Mouse (Mus musculus) kidney, adult 18-20 months (tissue): ENCODE results near the gene Cadps2.

Source experiments
- DNase-seq: peaks from one replicate; pipeline ENCODE4 v3.0.0; 2021

Gene Cadps2

DNA sequence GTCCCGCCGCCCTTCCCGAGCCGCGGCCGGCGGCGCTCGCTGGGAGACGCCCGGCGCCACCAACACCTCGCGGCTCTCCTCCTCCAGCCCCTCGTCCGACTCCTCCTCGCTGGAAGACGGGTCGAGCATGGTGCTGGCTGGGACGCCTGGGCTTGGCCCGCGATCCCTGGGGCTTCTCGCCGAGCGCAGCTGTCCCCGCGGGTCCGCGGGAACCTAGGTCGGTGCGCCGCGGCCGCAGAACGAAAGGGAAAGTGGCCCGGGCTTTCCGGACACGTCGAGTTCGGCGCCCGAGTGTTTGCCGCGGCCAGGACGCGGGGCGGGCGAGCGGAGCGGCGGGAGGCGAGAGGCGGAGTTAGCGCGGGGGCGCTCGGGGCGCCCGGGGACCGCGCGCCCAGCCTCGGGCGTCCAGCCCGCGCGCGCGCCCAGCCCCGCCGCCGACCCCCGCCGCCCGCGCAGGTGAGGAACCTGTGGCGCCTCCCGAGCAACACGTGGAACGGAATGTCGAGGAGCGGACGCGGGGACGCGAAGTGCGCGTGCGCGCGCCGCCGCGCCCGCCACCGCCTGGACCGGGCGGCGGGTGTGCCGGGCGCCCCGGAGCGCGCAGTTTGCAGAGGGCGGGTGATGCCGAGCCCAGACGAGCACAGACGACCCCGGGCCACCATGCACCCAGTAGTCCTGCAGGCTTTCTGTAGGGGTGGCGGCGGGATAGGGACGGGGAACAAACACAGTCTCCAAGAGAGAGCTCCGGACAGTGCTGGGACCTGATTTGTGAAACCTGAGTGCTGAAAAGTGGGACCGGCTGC, at the start of gene Cadps2:
Gene Cadps2, minus strand, starts transcription at position 413 of the 803 bp plus-strand sequence.
- DNase-seq = peak; percentile 76

DNA sequence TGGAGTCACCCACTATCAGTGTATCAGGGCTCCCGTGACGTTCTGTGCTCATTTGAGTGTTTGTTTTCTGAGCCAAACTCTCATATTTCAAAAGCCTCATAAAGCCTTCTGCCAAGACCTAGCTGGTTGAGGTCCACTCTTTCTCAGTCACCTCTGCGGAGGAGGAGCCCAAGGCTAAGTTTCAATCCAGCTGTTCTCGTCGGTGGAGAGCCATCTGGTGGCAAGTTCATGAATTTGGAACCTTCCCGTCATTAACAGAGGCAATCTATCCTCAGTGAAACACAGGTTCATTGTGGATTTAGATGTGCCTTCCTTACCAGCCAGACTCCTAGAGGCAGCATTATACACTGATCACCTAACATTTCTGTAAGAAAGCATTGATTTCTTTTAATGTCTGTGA, 47.2 kb upstream of the Cadps2 start:
- peak; percentile 56 for DNase-seq

DNA sequence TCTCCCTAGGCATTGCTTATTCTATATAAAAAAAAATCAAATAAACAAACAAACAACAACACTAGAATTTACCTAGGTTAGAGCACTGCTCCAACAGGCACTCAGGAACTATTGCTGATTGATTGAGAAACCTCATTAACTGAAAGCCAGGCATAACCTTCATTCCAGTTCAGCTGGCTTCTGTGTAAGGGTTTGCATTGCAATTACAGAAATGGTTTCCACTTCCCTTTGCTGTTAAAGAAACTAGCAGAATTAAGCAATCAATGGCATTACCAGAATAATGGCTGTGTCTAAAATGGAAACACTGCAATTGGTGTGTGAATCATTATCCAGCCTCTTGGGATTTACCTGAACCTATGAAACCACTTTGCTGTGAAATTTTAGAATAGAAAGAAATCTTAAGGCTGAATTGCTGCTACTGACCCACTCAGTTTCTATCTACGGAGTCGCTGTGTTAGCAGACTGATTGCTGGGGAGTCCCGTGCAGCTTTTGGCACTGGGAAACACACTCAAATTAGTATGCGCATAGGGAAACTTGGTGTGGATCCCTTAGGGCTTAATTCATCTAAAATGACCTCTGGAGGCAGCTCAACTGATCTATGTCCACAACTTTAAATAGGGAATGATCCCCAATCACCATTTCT, 37.7 kb upstream of the Cadps2 start:
- no peak for DNase-seq

DNA sequence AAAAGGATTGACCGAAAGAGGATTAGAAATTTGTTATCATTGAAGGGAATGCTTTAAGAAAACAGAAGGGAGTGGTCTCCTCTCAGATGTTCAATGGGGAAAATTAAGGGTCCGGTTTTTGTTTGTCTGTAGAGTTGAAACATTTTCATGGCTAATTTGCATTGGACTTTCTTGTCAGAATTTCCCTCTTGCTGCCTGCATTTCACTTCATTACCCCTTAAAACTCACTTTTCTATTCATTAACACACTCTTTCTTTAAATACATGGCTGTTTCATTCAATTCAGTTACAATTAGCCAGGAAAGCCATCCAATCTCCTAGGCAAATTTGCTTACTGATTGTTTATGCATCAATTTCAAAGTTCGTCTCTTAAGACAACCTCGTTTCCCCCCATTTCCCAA, 37.1 kb upstream of the Cadps2 start:
- no peak for DNase-seq

DNA sequence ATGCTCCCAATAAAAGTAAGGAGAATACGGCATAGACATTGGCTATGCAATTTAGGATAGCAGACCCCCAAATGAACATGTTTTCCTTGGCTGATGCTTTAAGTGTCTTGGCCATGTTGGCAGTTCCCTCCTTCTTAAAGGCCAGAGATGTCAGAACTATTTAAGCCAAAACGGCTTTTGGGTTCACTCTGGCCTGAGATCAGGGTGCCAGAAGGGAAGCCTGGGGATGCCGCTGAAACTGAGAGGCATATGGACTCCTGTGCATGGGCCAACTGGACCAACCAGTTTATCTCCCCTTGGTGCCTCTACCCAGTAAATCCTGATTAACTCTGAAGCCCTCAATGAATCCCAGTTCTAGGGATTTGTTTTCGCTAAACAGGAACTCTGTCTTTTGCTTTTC, 34.6 kb upstream of the Cadps2 start:
- DNase-seq = no peak

DNA sequence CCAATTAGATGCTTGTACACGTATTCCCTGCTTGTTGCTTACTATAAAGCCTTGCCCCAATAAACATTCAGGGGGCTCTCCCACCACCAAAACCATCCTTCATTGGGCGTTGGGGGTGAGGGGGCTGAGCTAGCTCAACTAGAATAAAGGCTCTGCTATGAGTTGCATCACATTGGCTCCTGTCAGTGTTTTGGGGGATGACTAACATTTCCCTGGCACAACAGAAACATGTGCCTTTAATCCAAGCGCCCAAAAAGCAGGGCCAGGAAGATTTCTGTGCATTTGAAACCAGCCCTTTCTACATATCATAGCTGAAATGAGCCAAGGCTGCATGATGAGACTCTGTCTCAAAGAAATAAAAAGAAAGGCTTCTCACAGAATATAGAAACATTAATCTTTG, 34.0 kb upstream of the Cadps2 start:
- no peak for DNase-seq

DNA sequence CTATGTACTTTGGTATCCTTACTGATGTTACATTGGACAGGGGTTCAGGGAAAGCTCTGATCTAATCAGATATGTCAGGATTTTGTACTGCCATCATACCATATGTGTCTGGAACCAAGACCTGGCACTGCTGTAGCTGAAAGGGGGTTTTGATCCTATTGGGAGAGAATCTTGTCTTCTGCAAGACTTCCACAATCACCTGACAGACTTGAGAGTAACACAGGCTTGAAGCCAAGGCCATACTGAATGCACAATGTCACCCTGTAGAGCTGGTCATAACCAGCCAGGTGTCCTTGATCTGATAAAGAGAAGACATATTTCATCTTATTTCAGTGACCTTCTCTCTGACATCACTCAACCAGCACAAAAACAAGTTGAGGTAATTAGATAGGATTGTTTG, 30.8 kb upstream of the Cadps2 start:
- DNase-seq = no peak

DNA sequence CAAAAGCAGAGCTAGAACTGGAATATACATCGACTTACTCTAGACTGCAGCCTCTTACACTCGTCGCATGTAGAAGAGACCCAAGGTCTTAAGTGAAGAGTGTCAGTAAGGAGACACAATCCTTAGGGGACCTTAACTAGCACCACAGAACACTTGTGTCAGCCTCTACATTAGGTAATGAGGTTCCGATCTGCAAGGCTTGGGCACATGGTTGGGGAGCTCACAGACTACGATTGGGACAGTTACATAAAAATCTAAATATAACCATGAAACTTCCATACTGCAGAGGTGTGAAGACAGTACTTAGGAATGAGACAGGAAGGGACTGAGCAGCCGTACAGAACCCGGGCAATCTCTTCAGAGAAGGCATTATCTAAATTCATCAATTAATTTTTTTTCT, 27.1 kb upstream of the Cadps2 start:
- DNase-seq = no peak

DNA sequence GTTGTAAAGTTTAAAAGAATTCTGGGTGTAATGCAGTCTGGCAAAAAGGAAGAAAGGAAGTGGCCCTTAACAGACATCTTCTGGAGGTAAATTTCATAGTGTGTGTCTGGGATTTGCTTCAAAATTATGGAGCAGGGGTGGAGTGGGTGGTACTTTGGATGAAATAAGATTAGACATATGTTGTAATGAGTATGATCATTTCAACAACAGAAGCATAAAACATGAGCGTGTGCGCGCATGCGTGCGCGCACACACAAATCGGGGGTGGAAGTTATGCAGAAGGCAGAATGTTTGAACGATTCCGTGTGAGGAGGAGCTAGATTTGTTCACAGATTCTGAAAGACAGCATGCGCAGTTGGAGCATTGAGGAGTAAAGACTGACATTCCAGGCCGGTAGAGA, 14.2 kb upstream of the Cadps2 start:
- DNase-seq = no peak

DNA sequence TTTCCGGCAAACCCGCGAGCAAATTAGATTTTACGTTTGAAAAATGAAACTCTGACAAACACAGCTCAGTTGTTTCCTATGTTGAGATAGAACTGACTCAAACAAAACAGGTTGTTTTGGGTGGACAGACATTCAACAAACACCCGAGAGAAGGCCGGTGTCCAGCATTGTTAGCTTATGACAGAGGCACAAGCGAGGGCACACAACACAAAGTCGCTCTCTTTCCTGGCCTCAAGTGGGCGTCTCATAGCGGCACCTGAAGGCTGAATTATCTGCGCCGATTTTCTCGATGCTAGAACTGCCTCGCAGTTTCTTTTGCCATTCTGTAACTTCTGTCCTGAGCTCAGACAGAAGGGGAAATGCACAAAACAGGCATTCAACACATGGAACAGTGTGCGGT, 780 bp upstream of the Cadps2 start:
- peak; percentile 30 for DNase-seq

DNA sequence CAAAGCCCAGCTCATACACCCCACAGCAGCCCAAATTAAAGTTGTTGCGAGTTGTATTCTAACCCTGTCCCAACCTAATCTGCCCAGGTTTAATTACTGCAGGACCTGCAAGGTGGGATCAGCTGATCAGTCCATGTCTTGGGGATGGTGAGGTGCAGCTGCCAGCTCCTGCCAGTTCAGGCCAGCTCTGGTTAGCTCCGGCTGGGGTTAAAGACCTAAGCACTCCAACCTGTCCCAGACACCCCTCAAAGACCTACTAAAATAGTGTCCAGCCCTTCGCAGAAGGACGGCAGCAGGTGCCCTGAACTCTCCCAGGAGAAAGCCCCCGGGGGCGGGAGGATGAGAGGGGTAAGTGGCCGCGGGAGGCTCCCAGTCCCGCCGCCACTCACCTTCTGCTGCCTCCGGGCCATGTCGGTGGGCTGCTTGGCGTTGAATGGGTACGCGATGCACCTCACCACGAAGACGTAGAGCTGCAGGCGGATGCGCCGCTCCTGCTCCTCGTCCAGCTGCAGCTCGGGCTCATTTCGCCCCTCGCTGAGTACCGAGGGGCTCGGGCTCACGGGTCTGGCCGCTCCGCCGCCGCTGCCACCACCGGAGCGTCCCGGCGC, 716 bp downstream of the Cadps2 start:
- DNase-seq = peak; percentile 66

DNA sequence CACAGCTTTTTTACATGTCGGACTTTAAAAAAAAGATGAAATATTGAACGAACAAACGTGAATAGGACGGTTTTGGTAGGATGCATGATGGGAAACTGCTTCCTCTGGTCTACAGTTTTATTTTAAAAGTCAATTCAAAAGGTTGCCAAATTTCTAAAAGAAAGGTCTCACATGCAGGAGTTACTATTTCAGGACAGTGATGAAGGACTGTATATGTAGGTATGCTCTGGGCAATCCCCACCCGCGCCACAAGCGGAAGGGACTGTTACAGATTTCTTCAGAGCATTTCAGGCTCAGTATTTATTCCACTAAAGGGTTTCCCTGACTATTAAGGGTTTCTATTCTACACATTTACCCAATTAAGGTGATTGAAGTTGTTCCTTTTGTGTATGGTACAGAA, 1.6 kb downstream of the Cadps2 start:
- no peak for DNase-seq

GRCm38 (mm10) chr6:23837127-23837526, 2.1 kb downstream of the Cadps2 start:
- DNase-seq = no peak

GRCm38 (mm10) chr6:23836694-23837093, 2.5 kb downstream of the Cadps2 start:
- no peak for DNase-seq

DNA sequence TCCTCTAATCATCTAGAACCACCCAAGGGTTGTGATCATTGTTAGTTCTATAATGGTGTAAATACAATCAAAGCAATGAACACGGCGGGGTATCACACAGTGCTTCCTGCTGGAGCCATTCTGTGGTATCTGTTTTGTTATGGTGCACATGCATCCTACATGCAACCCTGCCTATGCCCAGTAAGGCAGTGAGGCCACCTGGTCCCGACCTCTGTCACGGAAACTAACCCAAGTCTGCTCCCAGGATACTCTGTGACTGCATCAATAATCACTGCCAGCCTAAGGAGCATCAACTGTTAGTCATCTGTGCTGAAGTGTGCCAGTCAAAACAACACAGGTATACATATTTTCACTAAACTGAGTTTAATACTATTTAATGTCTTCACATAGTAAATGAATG, 3.7 kb downstream of the Cadps2 start:
- no peak for DNase-seq

GRCm38 (mm10) chr6:23830741-23831140, 8.5 kb downstream of the Cadps2 start:
- no peak for DNase-seq

GRCm38 (mm10) chr6:23829338-23829737, 9.9 kb downstream of the Cadps2 start:
- no peak for DNase-seq

- DNase-seq = no peak
Measured at GRCm38 (mm10) chr6:23821819-23822218, 17.4 kb downstream of the Cadps2 start.

DNA sequence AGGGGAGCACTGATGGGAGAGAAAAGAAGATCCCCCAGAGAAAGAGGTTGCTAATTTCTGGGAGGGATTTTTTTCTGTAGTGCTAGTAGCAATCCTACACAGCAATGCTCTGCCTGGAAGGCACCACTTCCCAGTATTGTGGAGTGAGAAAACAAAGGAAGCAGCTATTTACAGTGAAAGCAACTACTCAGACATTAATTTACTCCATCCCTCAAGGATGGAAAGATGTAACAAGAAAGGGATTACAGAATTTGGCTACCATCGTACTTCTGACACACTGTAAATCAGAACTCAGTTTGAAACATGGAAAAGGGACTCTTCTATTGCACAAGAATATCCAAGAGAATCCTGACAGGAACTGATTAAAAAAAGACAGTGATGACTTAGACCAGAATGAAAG, 29.1 kb downstream of the Cadps2 start:
- no peak for DNase-seq

GRCm38 (mm10) chr6:23809344-23809743, 29.9 kb downstream of the Cadps2 start:
- DNase-seq = no peak

- DNase-seq = no peak
Measured at GRCm38 (mm10) chr6:23805333-23805732, 33.9 kb downstream of the Cadps2 start.

- DNase-seq = no peak
Measured at GRCm38 (mm10) chr6:23791822-23792221, 47.4 kb downstream of the Cadps2 start.

DNA sequence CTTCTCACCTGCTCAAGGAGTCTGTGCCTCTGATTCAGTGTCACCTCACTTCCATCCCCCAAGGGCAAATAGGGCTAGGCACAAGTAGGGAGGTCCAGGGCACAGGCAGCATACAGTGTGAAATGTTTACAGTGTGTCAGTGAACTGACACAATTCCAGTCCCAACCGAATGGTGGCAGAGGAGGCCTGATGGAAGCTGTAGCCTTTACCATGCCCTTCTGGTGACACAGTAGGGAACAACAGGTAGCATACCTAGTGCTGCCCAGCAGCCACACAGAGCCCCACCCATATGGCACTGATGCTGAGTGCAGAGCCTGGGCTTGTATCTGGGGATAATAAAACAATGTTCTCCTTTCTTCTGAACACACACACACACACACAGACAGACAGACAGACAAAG, 61.6 kb downstream of the Cadps2 start:
- no peak for DNase-seq

DNA sequence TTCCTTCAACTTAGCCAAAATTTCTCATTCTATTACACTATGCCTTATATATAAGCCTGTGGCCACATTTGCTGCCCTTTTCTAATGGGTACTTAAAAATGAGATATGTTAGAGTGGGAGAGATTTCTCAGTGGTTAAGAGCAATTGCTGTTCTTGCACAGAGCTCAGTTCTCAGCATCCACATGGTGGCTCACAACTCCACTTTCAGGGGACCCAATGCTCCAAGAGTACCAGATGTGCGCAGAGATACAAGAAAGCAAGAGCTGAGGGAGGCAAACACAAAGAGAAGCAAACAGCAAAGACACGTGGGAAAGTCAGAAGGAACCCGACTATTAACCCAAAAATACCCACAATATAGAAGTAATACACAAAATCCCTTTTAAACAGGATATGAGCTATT, 77.0 kb downstream of the Cadps2 start:
- DNase-seq = no peak
